Mouse (Mus musculus) hindbrain, embryonic 10.5 days (tissue): ENCODE data around the gene Oma1. TPM values are rescaled to one million over a fixed set of nuclear protein-coding genes. Genes with fewer than 3 reads are reported as not detected.

Experiments
- DNase-seq: peaks from one replicate; pipeline ENCODE4 v3.0.0-alpha.2; 2017; ENCODE audit warnings: low spot score
- H3K27ac ChIP-seq: fragments of 300-500 bp; sonication (generic); 2 replicates; pipeline ENCODE4 v1.5.1; 2016; ENCODE audit warnings: mild to moderate bottlenecking, moderate library complexity
- H3K27me3 ChIP-seq: fragments of 300-500 bp; sonication (generic); 2 replicates; pipeline ENCODE4 v1.6.1; 2016; ENCODE audit warnings: mild to moderate bottlenecking; ENCODE audit not compliant: poor library complexity, insufficient read depth, severe bottlenecking
- H3K36me3 ChIP-seq: fragments of 300-500 bp; sonication (generic); 2 replicates; pipeline ENCODE4 v1.6.1; 2016; ENCODE audit warnings: mild to moderate bottlenecking, moderate library complexity
- H3K4me1 ChIP-seq: fragments of 300-500 bp; sonication (generic); replicated peaks from 2 replicates; pipeline ENCODE4 v1.6.1; 2016; ENCODE audit warnings: mild to moderate bottlenecking
- H3K4me3 ChIP-seq: fragments of 300-500 bp; sonication (generic); 2 replicates; pipeline ENCODE4 v1.5.1; 2016; ENCODE audit warnings: mild to moderate bottlenecking, moderate library complexity
- H3K9me3 ChIP-seq: fragments of 300-500 bp; sonication (generic); 2 replicates; pipeline ENCODE4 v1.6.1; 2016; ENCODE audit warnings: mild to moderate bottlenecking, moderate library complexity
- WGBS: fragments of 180-500 bp; shearing (Covaris S2); methylation state at CpG from one replicate; pipeline ENCODE4 v1.1.7; 2016; 5-methylcytosine and 5-hydroxymethylcytosine counted together
- polyA plus RNA-seq: library from polyadenylated mRNA; unstranded; fragments of >200 nt; fragmentation: Nextera tagmentation; extraction: Ambion mirVana; gene quantifications from 2 replicates; pipeline ENCODE4 v1.2.1, GENCODE M21; 2016

Oma1 gene
- polyA plus RNA-seq, 1 experiment from 2014 or later = 14.0 TPM

GRCm38 (mm10) chr4:103385031-103385430, 71.4 kb downstream of the Oma1 start:
- WGBS = 75% methylated on average over 4 of the region's 4 CpGs
- H3K4me1 ChIP-seq = peaks cover 10% of the 10 kb centered on the region
- DNase-seq = no peak
- no peaks in the 10 kb centered on the region for H3K36me3 ChIP-seq
- no peak overlapping the region for H3K27ac ChIP-seq
- H3K9me3 ChIP-seq = no peaks in the 10 kb centered on the region
- no peak overlapping the region for H3K4me3 ChIP-seq
- H3K27me3 ChIP-seq = no peaks in the 10 kb centered on the region

GRCm38 (mm10) chr4:103385835-103386787, 72.5 kb downstream of the Oma1 start:
- Histone ChIP-seq H3K27me3 (no peaks in the 10 kb centered on the region), H3K4me3 (no peak overlapping the region), H3K36me3 (no peaks in the 10 kb centered on the region), H3K4me1 (peaks cover 13% of the 10 kb centered on the region), H3K9me3 (no peaks in the 10 kb centered on the region), H3K27ac (no peak overlapping the region)
- WGBS = 85% methylated on average over 4 of the region's 4 CpGs
- no peak for DNase-seq

GRCm38 (mm10) chr4:103387292-103387691, 73.7 kb downstream of the Oma1 start:
- no peaks in the 10 kb centered on the region for H3K36me3 ChIP-seq
- 60% methylated on average over 3 of the region's 3 CpGs for WGBS
- no peaks in the 10 kb centered on the region for H3K9me3 ChIP-seq
- H3K4me1 ChIP-seq = peaks cover 13% of the 10 kb centered on the region
- H3K27ac ChIP-seq = no peak overlapping the region; the same call in 1 of the 2 replicates
- no peak overlapping the region for H3K4me3 ChIP-seq
- no peaks in the 10 kb centered on the region for H3K27me3 ChIP-seq
- DNase-seq = no peak

DNA sequence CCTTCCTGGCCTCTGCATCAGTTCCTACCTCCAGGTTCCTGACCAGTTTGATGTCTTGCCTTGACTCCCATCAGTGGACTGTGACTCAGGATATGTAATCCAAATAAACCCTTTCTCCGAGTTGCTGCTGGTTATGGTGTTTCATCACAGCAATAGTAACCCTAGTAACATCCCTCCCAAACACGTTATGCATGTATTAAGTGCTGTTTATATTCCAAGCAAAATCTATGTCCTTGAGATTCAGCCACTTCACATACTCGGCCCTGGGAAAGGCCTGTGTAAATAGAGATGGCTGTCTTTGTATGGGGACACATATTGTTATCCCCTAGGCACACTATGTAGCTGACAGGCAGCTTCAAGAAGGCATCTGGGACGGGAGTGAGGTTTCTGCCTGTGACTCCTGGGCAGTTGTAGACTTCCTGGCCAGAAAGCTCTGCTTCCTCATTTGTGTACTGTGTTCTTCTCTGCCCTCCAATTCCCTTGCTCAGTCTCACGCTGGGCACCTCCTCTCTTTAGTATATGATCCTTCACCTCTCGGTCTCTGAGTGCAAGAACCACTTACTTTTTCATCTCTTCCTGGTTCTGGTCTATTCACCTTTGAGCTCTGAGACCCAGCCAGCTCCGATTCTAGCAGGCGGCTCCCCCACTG, 75.0 kb downstream of the Oma1 start:
- H3K27ac ChIP-seq = no peak overlapping the region
- H3K9me3 ChIP-seq = no peaks in the 10 kb centered on the region
- no peak overlapping the region for H3K4me3 ChIP-seq
- WGBS = 73% methylated on average over 8 of the region's 8 CpGs
- no peaks in the 10 kb centered on the region for H3K36me3 ChIP-seq
- H3K27me3 ChIP-seq = no peaks in the 10 kb centered on the region
- peaks cover 13% of the 10 kb centered on the region for H3K4me1 ChIP-seq
- DNase-seq = no peak

- DNase-seq = no peak
- 30% methylated on average over 3 of the region's 3 CpGs for WGBS
- Histone ChIP-seq H3K4me3 (no peak overlapping the region), H3K27me3 (no peaks in the 10 kb centered on the region), H3K4me1 (peaks cover 13% of the 10 kb centered on the region), H3K27ac (no peak overlapping the region), H3K9me3 (no peaks in the 10 kb centered on the region), H3K36me3 (no peaks in the 10 kb centered on the region)
Observed at GRCm38 (mm10) chr4:103389583-103389982, 76.0 kb downstream of the Oma1 start.

GRCm38 (mm10) chr4:103390499-103390898, 76.9 kb downstream of the Oma1 start:
- Histone ChIP-seq H3K27ac (no peak overlapping the region), H3K9me3 (no peaks in the 10 kb centered on the region), H3K4me1 (peaks cover 13% of the 10 kb centered on the region), H3K27me3 (no peaks in the 10 kb centered on the region), H3K4me3 (no peak overlapping the region), H3K36me3 (no peaks in the 10 kb centered on the region)
- no peak for DNase-seq
- 55% methylated on average over 2 of the region's 2 CpGs for WGBS

GRCm38 (mm10) chr4:103395066-103395465, 81.5 kb downstream of the Oma1 start:
- Histone ChIP-seq H3K27ac (no peak overlapping the region), H3K27me3 (no peaks in the 10 kb centered on the region), H3K4me1 (0 out of 2 replicates have a peak, but pooled peaks cover 6% of the 10 kb centered on the region), H3K4me3 (no peak overlapping the region), H3K9me3 (no peaks in the 10 kb centered on the region), H3K36me3 (no peaks in the 10 kb centered on the region)
- no peak for DNase-seq
- WGBS = 90% methylated on average over 4 of the region's 4 CpGs

GRCm38 (mm10) chr4:103395905-103396304, 82.3 kb downstream of the Oma1 start:
- H3K27me3 ChIP-seq = no peaks in the 10 kb centered on the region
- H3K36me3 ChIP-seq = no peaks in the 10 kb centered on the region
- DNase-seq = no peak
- H3K4me1 ChIP-seq = 0 out of 2 replicates have a peak, but pooled peaks cover 3% of the 10 kb centered on the region
- 85% methylated on average over 9 of the region's 9 CpGs for WGBS
- H3K27ac ChIP-seq = no peak overlapping the region
- H3K9me3 ChIP-seq = no peaks in the 10 kb centered on the region
- no peak overlapping the region for H3K4me3 ChIP-seq

GRCm38 (mm10) chr4:103396876-103397275, 83.3 kb downstream of the Oma1 start:
- Histone ChIP-seq H3K27me3 (no peaks in the 10 kb centered on the region), H3K4me1 (0 out of 2 replicates have a peak, but pooled peaks cover 3% of the 10 kb centered on the region), H3K4me3 (no peak overlapping the region), H3K27ac (no peak overlapping the region), H3K9me3 (no peaks in the 10 kb centered on the region), H3K36me3 (no peaks in the 10 kb centered on the region)
- DNase-seq = no peak
- 76% methylated on average over 4 of the region's 4 CpGs for WGBS

DNA sequence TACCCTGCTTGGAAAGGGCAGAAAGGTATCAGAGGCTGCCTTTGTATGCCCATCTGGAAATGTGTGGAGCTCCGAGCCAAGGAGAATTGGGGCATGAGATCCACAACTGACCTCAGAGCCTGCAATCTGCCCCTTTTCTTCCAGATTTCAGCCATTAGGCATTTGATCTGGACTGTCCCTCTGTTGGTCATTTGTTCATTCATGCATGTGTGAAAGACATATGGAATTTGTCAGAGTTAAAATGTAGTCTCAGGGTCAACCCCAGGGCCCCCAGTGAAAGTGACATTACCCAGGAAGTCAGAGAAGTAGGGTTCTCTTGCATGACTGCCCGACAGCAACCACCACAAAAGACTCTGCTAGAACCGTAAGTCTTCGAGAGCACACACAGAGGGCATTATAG, 89.0 kb downstream of the Oma1 start:
- Histone ChIP-seq H3K27ac (no peak overlapping the region), H3K36me3 (no peaks in the 10 kb centered on the region), H3K4me3 (no peak overlapping the region), H3K27me3 (no peaks in the 10 kb centered on the region), H3K9me3 (no peaks in the 10 kb centered on the region), H3K4me1 (no peaks in the 10 kb centered on the region)
- WGBS = 76% methylated on average over 4 of the region's 4 CpGs
- no peak for DNase-seq

GRCm38 (mm10) chr4:103405321-103405720, 91.7 kb downstream of the Oma1 start:
- Histone ChIP-seq H3K4me3 (no peak overlapping the region), H3K9me3 (no peaks in the 10 kb centered on the region), H3K4me1 (no peaks in the 10 kb centered on the region; the same call in 1 of the 2 replicates), H3K27ac (no peak overlapping the region), H3K27me3 (no peaks in the 10 kb centered on the region), H3K36me3 (no peaks in the 10 kb centered on the region)
- 82% methylated on average over 3 of the region's 3 CpGs for WGBS
- no peak for DNase-seq

DNA sequence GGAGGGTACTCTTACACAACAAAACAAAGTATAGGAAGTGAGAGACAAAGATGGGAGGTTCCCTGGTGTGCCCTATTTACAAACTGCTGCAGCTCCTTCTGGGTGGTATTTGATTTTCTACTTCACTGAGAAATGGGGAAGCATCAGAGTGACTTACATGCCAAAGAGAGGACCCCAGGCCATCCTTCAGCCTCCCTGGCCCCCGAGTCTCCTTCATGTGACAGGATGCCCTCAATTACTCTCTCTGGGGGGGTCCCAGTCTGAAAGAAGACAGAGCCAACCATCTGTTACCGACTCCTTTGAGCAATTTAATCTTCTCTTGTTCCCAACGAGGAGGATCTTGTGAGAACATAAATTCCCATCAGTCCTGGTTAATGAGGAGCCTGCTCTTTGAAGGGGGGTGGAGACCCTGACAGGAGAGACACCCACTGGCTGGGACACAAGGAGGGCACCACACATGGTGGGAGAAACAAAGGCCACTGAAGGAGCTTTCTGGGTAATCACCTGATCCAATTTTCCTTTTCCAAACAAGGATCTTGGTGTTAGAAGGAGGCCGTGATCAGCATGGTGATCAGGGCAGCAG, 96.7 kb downstream of the Oma1 start:
- Histone ChIP-seq H3K9me3 (no peaks in the 10 kb centered on the region), H3K27ac (no peak overlapping the region), H3K4me3 (no peak overlapping the region), H3K4me1 (no peaks in the 10 kb centered on the region; the same call in 1 of the 2 replicates), H3K36me3 (no peaks in the 10 kb centered on the region), H3K27me3 (no peaks in the 10 kb centered on the region)
- no peak for DNase-seq
- WGBS = 14% methylated on average over 4 of the region's 4 CpGs
